Mouse (Mus musculus): ENCODE results near the gene Serpinb8.

DNA sequence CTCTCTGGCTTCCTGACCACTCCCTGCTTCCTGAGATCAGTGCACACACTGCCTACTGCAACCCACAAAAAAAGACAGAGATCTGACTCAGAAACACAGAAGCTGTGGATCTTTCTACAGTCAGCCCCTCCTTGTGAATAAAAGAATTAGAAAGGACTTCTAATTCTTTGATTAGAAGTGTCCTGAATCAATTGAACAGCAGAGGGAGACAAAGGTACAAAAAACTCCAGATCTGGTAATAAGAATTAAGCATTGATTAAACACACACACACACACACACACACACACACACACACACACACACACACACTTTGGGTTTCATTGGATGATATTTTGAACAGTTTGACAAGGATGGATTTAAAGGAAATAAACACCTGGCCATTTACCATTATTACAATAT lies 24.2 kb upstream of the Serpinb8 start:
- TF ChIP-seq POLR2A (IDR thresholded peaks at IDR 0.05; ENCODE audit: low read depth, low read length): no peak
- TF ChIP-seq CTCF (IDR thresholded peaks at IDR 0.05; ENCODE audit: borderline replicate concordance, insufficient read depth, low read length): no peak

All from embryonic fibroblast, embryonic 13.5 days (primary cell).